Mouse (Mus musculus): Measurements from ENCODE around the gene Trnau1ap. TPM values are rescaled to one million over a fixed set of nuclear protein-coding genes. Genes with fewer than 3 reads are reported as not detected.

Trnau1ap gene
- polyA plus RNA-seq, 1 experiment from 2014 or later: 77.5 TPM

DNA sequence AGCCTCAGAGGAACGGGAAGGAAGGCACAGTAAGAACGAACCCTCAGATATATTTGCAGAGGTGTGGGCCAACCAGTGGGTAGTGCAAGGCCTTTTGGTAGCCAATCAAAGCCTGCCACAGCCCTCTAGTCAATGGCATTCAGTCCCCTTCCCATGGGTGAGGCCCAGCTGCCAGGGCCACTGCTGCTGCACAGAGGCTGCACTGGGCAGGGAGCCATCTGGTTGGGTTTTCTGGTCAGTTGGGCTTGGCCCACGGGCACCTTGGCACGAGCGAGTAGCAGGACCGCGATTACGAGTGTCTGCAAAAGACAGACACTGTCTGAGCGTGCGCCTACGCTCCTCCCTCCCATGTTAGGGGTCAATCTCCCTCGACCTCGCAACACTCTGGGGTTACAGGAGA lies 9.6 kb upstream of the Trnau1ap start:
- no peak overlapping the region for H3K4me3 ChIP-seq
- ATAC-seq (ENCODE audit: low read depth): no peak
- WGBS: 91% methylated on average over 13 of the region's 13 CpGs

GRCm38 (mm10) chr4:132332880-132333279 lies 3.5 kb upstream of the Trnau1ap start:
- H3K9me3 ChIP-seq: no peaks in the 10 kb centered on the region
- H3K9ac ChIP-seq: no peak overlapping the region
- no peak overlapping the region for H3K27ac ChIP-seq (replicated peaks)
- H3K4me2 ChIP-seq: no peak overlapping the region
- H3K27me3 ChIP-seq: no peaks in the 10 kb centered on the region
- WGBS: 94% methylated on average over 6 of the region's 6 CpGs
- no peak for ATAC-seq (ENCODE audit: low read depth)
- H3K36me3 ChIP-seq: peaks cover 56% of the 10 kb centered on the region
- H3K4me1 ChIP-seq (replicated peaks): peaks cover 17% of the 10 kb centered on the region
- H3K4me3 ChIP-seq: no peak overlapping the region

More for the DNA sequence above, 9.6 kb upstream of the Trnau1ap start:
- peaks cover 15% of the 10 kb centered on the region for H3K4me1 ChIP-seq (replicated peaks)
- no peak overlapping the region for H3K9ac ChIP-seq
- H3K36me3 ChIP-seq: peaks cover 56% of the 10 kb centered on the region
- H3K27ac ChIP-seq (replicated peaks): no peak overlapping the region
- H3K4me2 ChIP-seq: no peak overlapping the region
- no peaks in the 10 kb centered on the region for H3K9me3 ChIP-seq
- no peaks in the 10 kb centered on the region for H3K27me3 ChIP-seq

- H3K9ac ChIP-seq: no peak overlapping the region
- 61% methylated on average over 3 of the region's 3 CpGs for WGBS
- no peak for ATAC-seq (ENCODE audit: low read depth)
- H3K4me3 ChIP-seq: no peak overlapping the region
- H3K4me2 ChIP-seq: no peak overlapping the region
- peaks cover 48% of the 10 kb centered on the region for H3K36me3 ChIP-seq
- H3K27me3 ChIP-seq: no peaks in the 10 kb centered on the region
- peaks cover 18% of the 10 kb centered on the region for H3K4me1 ChIP-seq (replicated peaks)
- H3K27ac ChIP-seq (replicated peaks): no peak overlapping the region
- no peaks in the 10 kb centered on the region for H3K9me3 ChIP-seq
Observed at GRCm38 (mm10) chr4:132331960-132332359, 2.6 kb upstream of the Trnau1ap start.

- 9% methylated on average over 10 of the region's 10 CpGs for WGBS
- H3K27ac ChIP-seq (replicated peaks): peak overlapping the region; percentile 85
- H3K4me3 ChIP-seq: peak overlapping the region; percentile 78
- H3K4me1 ChIP-seq (replicated peaks): peaks cover 18% of the 10 kb centered on the region
- H3K9ac ChIP-seq: peak overlapping the region; percentile 91
- no peak for ATAC-seq (ENCODE audit: low read depth)
- peak overlapping the region; percentile 85 for H3K4me2 ChIP-seq
- no peaks in the 10 kb centered on the region for H3K9me3 ChIP-seq
- H3K36me3 ChIP-seq: peaks cover 43% of the 10 kb centered on the region
- H3K27me3 ChIP-seq: no peaks in the 10 kb centered on the region
Observed at GRCm38 (mm10) chr4:132329835-132330354, 557 bp upstream of the Trnau1ap start.

GRCm38 (mm10) chr4:132328391-132328982 lies 851 bp downstream of the Trnau1ap start:
- no peak for ATAC-seq (ENCODE audit: low read depth)
- Histone ChIP-seq H3K4me2 (peak overlapping the region; percentile 85), H3K27me3 (no peaks in the 10 kb centered on the region), H3K4me1 (replicated peaks) (peaks cover 18% of the 10 kb centered on the region), H3K9ac (peak overlapping the region; percentile 91), H3K4me3 (peak overlapping the region; percentile 78), H3K9me3 (no peaks in the 10 kb centered on the region), H3K36me3 (peaks cover 43% of the 10 kb centered on the region), H3K27ac (replicated peaks) (peak overlapping the region; percentile 85; the same call in 1 of the 2 replicates)
- WGBS: 51% methylated on average over 14 of the region's 14 CpGs

DNA sequence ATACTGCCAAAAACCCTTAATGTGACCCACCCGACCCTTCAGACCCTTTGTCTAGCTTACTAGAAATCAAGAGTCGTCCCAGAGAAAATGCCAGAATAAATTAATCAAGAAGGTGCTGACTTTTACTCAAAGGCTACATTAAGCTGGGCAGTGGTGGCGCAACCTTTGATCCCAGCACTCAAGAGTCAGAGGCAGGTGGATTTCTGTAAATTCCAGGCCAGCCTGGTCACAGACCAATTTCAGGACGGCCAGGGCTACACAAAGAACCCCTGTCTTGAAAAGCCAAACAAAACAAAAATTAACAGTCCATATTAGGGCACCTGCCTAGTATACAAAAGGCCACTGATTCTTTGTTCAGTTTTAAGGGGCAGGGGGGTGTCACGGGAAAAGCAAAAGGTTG lies 2.9 kb downstream of the Trnau1ap start:
- Histone ChIP-seq H3K4me3 (no peak overlapping the region), H3K9me3 (no peaks in the 10 kb centered on the region), H3K4me1 (replicated peaks) (peaks cover 18% of the 10 kb centered on the region), H3K27me3 (no peaks in the 10 kb centered on the region), H3K36me3 (peaks cover 45% of the 10 kb centered on the region), H3K9ac (no peak overlapping the region), H3K4me2 (no peak overlapping the region), H3K27ac (replicated peaks) (no peak overlapping the region)
- no peak for ATAC-seq (ENCODE audit: low read depth)
- 77% methylated on average over 5 of the region's 5 CpGs for WGBS

GRCm38 (mm10) chr4:132315711-132316110 lies 13.6 kb downstream of the Trnau1ap start:
- Histone ChIP-seq H3K4me2 (no peak overlapping the region), H3K4me3 (no peak overlapping the region), H3K4me1 (replicated peaks) (no peaks in the 10 kb centered on the region), H3K27me3 (no peaks in the 10 kb centered on the region), H3K36me3 (peaks cover 92% of the 10 kb centered on the region), H3K9me3 (no peaks in the 10 kb centered on the region), H3K9ac (no peak overlapping the region), H3K27ac (replicated peaks) (no peak overlapping the region)
- 87% methylated on average over 8 of the region's 8 CpGs for WGBS
- ATAC-seq (ENCODE audit: low read depth): no peak

DNA sequence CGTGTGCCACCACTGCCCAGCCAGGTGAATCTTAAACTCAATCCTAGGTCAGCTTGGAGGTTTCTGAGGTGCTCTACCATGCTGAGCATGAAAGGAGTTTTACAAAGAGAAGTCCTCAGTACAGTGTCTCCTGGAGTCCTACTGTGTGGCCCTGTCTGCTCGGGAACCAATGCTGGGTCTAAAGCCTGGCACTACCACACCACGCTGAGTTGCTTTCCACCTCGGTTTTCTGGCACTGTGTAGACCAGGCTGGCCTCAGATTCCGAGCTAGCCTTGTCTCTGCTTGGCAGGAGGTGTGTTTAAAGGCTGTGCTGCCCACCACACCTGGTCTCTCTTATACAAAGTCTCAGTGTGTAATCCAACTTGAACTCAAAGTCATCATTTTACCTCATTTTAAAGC lies 16.7 kb downstream of the Trnau1ap start:
- no peaks in the 10 kb centered on the region for H3K9me3 ChIP-seq
- 84% methylated on average over 5 of the region's 5 CpGs for WGBS
- peaks cover 74% of the 10 kb centered on the region for H3K36me3 ChIP-seq
- H3K27ac ChIP-seq (replicated peaks): no peak overlapping the region
- no peak overlapping the region for H3K4me3 ChIP-seq
- no peak overlapping the region for H3K9ac ChIP-seq
- H3K4me1 ChIP-seq (replicated peaks): peaks cover 14% of the 10 kb centered on the region
- H3K27me3 ChIP-seq: no peaks in the 10 kb centered on the region
- H3K4me2 ChIP-seq: no peak overlapping the region
- ATAC-seq (ENCODE audit: low read depth): no peak

DNA sequence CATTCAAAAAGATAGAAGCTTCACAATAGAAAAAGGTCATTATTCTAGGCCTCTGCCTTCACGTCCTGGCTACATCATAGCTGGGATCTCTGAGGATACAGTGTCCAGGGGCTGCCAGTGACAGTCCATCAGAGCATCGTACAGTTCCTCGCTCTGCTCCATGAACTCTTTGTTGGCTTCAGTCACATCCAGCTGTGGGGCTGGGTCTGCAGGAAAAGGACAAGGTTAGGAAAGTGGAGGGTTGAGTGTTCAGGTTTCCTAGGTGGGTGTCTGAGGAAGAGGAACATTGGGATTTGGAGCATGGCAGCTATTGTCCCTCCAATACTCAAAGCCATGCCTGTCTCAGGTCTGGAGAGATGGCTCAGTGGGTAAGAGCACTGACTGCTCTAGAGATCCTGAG lies 17.5 kb downstream of the Trnau1ap start:
- no peak overlapping the region for H3K27ac ChIP-seq (replicated peaks)
- no peaks in the 10 kb centered on the region for H3K9me3 ChIP-seq
- 31% methylated on average over 3 of the region's 3 CpGs for WGBS
- no peak overlapping the region for H3K4me3 ChIP-seq
- H3K4me2 ChIP-seq: no peak overlapping the region
- H3K36me3 ChIP-seq: peaks cover 66% of the 10 kb centered on the region
- no peak for ATAC-seq (ENCODE audit: low read depth)
- H3K9ac ChIP-seq: no peak overlapping the region
- peaks cover 14% of the 10 kb centered on the region for H3K4me1 ChIP-seq (replicated peaks)
- H3K27me3 ChIP-seq: no peaks in the 10 kb centered on the region

GRCm38 (mm10) chr4:132311209-132311608 lies 18.1 kb downstream of the Trnau1ap start:
- Histone ChIP-seq H3K4me3 (no peak overlapping the region), H3K36me3 (peaks cover 60% of the 10 kb centered on the region), H3K9ac (no peak overlapping the region), H3K27ac (replicated peaks) (no peak overlapping the region), H3K4me1 (replicated peaks) (peaks cover 14% of the 10 kb centered on the region), H3K9me3 (no peaks in the 10 kb centered on the region), H3K27me3 (no peaks in the 10 kb centered on the region), H3K4me2 (no peak overlapping the region)
- ATAC-seq (ENCODE audit: low read depth): no peak
- 23% methylated on average over 1 of the region's 1 CpGs for WGBS

DNA sequence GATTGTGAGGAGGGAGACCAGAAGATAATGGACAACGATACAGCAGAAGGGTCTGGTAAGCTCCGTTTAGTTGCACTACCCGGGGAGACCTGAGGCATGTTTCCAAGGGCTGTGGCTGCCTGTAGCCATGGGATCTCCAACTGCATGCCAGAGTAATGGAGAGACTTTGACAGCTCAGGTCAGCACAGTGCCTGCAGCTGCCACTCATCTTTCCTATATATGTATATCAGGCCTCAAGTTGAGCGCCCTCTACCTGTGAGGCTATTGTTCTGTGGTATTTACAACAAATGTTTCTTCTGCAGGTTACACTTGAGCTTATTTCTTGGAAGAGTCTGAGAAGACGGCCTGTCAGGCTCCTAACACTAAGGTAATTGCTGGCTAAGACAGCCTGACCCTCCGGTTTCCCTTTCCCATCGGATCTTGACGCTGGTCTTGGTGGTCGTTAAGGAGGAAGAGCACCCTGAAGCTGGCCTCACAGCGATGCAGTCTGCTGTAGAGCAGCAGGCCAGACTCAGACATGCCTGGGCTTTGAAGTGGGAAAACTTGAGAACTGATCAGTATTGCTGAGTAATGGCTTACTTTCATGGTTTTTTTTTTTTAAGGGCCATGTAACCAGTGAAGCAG lies 19.4 kb downstream of the Trnau1ap start:
- ATAC-seq (ENCODE audit: low read depth): peak; percentile 17; the same call in 1 of the 2 replicates

DNA sequence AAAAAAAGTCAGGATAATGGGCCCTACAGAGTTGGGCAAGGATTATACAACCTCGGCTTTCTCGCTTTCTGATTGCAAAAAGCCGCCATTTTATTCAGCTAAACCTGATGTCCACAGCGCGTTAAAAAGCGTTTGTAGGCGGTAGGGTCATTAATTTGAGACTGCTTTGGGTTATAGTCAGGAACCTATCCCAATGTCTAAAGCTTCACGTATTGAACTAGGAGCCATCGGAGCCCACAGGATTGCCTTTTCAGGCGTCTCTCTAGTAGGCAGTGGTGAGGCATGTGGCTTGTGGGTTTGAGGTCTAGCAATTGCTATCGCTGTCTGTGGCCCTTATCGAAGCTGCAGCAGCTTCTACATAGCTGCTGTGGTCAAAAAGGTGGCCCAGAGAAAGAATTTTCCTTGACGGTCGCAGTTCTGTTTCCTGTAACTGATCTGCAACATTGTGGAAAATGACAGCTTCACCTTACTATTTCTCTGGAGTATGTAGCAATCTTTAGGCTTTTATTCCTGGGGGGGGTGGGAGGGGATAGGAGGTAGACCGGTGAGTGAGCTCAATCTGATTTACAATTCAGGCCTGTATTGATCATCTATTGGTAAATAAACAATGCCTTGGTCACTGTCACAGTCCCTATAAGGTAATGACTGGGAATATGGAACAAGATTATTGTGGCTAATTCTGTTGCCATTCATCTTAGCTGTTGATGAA lies 20.0 kb downstream of the Trnau1ap start:
- peak; percentile 24; the same call in 1 of the 2 replicates for ATAC-seq (ENCODE audit: low read depth)
- Histone ChIP-seq H3K27me3 (no peaks in the 10 kb centered on the region), H3K9ac (peak overlapping the region; percentile 97), H3K4me3 (peak overlapping the region; percentile 86), H3K27ac (replicated peaks) (peak overlapping the region; percentile 95), H3K36me3 (peaks cover 46% of the 10 kb centered on the region), H3K9me3 (no peaks in the 10 kb centered on the region), H3K4me1 (replicated peaks) (peaks cover 14% of the 10 kb centered on the region), H3K4me2 (peak overlapping the region; percentile 89)
- WGBS: under 1% methylated on average over 15 of the region's 15 CpGs

More for the DNA sequence above, 19.4 kb downstream of the Trnau1ap start:
- Histone ChIP-seq H3K27me3 (no peaks in the 10 kb centered on the region), H3K36me3 (peaks cover 51% of the 10 kb centered on the region), H3K4me2 (peak overlapping the region; percentile 89), H3K9ac (peak overlapping the region; percentile 97), H3K9me3 (no peaks in the 10 kb centered on the region), H3K4me3 (peak overlapping the region; percentile 86), H3K4me1 (replicated peaks) (peaks cover 14% of the 10 kb centered on the region), H3K27ac (replicated peaks) (peak overlapping the region; percentile 95)
- 25% methylated on average over 10 of the region's 10 CpGs for WGBS

All from neural tube, embryonic 13.5 days (tissue).